Mouse (Mus musculus) limb, embryonic 13.5 days (tissue): Measurements from ENCODE around the gene Rtf2. TPM values are rescaled to one million over a fixed set of nuclear protein-coding genes. Genes with fewer than 3 reads are reported as not detected.

Source experiments
- ATAC-seq: fragments of 200-750 bp; cut with Nextera tagmentation; 2 replicates; pipeline ENCODE4 v1.8.0; 2017; ENCODE audit warnings: low read depth, moderate number of reproducible peaks, moderate TSS enrichment; ENCODE audit not compliant: low FRiP score
- H3K27ac ChIP-seq: fragments of 300-500 bp; sonication (generic); 2 replicates; pipeline ENCODE4 v1.5.1; 2015; ENCODE audit warnings: inconsistent platforms, mild to moderate bottlenecking, moderate library complexity
- H3K27me3 ChIP-seq: fragments of 300-500 bp; sonication (generic); 2 replicates; pipeline ENCODE4 v1.6.1; 2015; ENCODE audit warnings: mild to moderate bottlenecking, inconsistent platforms
- H3K36me3 ChIP-seq: fragments of 300-500 bp; sonication (generic); 2 replicates; pipeline ENCODE4 v1.6.1; 2015; ENCODE audit warnings: inconsistent platforms, mild to moderate bottlenecking, moderate library complexity
- H3K4me1 ChIP-seq: fragments of 300-500 bp; sonication (generic); 2 replicates; pipeline ENCODE4 v1.6.1; 2015; ENCODE audit warnings: inconsistent platforms
- H3K4me2 ChIP-seq: fragments of 300-500 bp; sonication (generic); replicated peaks from 2 replicates; pipeline ENCODE4 v1.6.1; 2015; ENCODE audit warnings: inconsistent platforms, mild to moderate bottlenecking, moderate library complexity
- H3K4me3 ChIP-seq: fragments of 300-500 bp; sonication (generic); 2 replicates; pipeline ENCODE4 v1.5.1; 2015; ENCODE audit warnings: moderate library complexity, mild to moderate bottlenecking, inconsistent platforms
- H3K9ac ChIP-seq: fragments of 300-500 bp; sonication (generic); 2 replicates; pipeline ENCODE4 v1.6.1; 2015; ENCODE audit warnings: mild to moderate bottlenecking, inconsistent platforms
- H3K9me3 ChIP-seq: fragments of 300-500 bp; sonication (generic); 2 replicates; pipeline ENCODE4 v1.6.1; 2016; ENCODE audit warnings: inconsistent platforms
- WGBS: fragments of 180-500 bp; shearing (Covaris S2); methylation state at CpG from one replicate; pipeline ENCODE4 v1.1.7; 2015; 5-methylcytosine and 5-hydroxymethylcytosine counted together
- polyA plus RNA-seq: library from polyadenylated mRNA; unstranded; fragments of >200 nt; fragmentation: Nextera tagmentation; extraction: Ambion mirVana; gene quantifications from 2 replicates; pipeline ENCODE4 v1.2.1, GENCODE M21; 2015

Rtf2 gene
- polyA plus RNA-seq, 1 experiment from 2014 or later, result 71.3 TPM

DNA sequence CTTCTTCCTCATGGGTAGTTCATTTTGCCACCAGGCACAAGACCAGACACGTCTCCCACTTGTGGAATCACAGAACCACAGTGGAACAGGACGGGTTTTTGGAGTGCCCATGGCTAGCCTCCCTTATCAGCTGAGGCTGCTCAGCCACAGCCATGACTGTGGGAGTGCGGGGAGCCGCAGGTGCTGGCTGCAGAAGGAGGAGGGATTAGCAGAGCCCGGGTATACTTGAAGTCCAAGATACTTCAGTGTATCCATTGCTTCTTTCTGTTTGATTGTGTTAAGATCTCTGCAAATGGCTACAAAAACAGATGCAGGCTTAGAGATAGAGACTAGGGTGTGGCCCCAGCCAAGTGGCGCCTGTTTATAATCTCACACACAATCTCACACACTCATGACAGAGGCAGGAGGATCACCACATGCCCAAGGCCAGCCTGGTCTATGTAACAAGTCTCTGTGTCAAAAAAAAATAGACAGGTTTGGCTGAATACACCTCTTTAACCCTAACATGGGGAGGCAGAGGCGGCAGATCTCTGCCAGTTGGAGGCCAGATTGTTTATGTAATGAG lies 60.5 kb downstream of the Rtf2 start:
- H3K4me1 ChIP-seq, result peaks cover 4% of the 10 kb centered on the region; the same call in 1 of the 2 replicates
- no peak overlapping the region for H3K4me2 ChIP-seq
- H3K27ac ChIP-seq, result no peak overlapping the region
- no peaks in the 10 kb centered on the region for H3K27me3 ChIP-seq
- WGBS, result 39% methylated on average over 7 of the region's 7 CpGs
- H3K9ac ChIP-seq, result no peak overlapping the region
- H3K9me3 ChIP-seq, result no peaks in the 10 kb centered on the region
- H3K4me3 ChIP-seq, result no peak overlapping the region
- no peak for ATAC-seq
- H3K36me3 ChIP-seq, result no peaks in the 10 kb centered on the region

DNA sequence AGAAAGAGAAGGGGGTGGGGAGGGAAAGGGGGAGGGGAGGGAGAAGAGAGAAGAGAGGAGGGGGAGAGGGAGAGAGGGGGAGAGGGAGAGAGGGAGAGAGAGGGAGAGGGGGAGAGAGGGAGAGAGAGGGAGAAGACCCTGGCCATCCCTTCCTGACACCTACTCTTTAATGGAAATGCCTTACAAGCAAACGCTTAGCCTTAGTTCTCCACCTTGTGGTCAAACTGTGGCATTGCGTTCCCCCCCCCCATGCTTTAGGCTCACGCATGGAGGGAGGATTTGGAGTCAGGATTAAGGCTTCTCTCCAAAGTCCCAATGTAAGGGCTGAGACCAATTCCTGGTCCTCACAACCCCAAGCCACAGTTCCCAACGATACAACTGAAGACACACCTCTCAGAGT lies 61.0 kb downstream of the Rtf2 start:
- Histone ChIP-seq H3K9ac (no peak overlapping the region), H3K4me1 (peaks cover 4% of the 10 kb centered on the region; the same call in 1 of the 2 replicates), H3K27me3 (no peaks in the 10 kb centered on the region), H3K36me3 (no peaks in the 10 kb centered on the region), H3K9me3 (no peaks in the 10 kb centered on the region), H3K4me3 (no peak overlapping the region), H3K27ac (no peak overlapping the region), H3K4me2 (no peak overlapping the region)
- no peak for ATAC-seq
- 5% methylated on average over 4 of the region's 4 CpGs for WGBS

DNA sequence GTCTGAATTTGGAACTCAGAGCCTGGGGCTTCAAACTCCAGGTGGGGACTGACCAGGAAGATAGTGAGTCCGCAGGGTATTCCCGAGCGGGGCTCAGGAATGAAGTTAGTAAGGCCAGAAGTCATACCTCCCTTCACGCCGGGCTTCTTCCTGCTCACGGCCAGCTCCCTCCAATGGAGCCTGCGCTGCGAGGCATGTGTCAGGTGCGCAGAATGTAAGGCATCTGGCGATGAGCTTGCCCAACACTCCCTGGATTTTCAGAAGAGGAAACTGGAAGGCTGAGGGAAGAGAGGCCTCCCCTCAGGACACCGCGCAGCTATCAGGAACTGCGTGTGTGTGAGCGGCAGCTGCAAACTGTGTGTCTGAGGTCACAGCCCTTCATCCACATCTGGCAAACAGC lies 61.8 kb downstream of the Rtf2 start:
- Histone ChIP-seq H3K4me2 (no peak overlapping the region), H3K9ac (no peak overlapping the region), H3K9me3 (no peaks in the 10 kb centered on the region), H3K27ac (no peak overlapping the region), H3K4me3 (no peak overlapping the region), H3K27me3 (no peaks in the 10 kb centered on the region), H3K36me3 (no peaks in the 10 kb centered on the region), H3K4me1 (peaks cover 4% of the 10 kb centered on the region; the same call in 1 of the 2 replicates)
- ATAC-seq, result no peak
- 45% methylated on average over 14 of the region's 14 CpGs for WGBS

DNA sequence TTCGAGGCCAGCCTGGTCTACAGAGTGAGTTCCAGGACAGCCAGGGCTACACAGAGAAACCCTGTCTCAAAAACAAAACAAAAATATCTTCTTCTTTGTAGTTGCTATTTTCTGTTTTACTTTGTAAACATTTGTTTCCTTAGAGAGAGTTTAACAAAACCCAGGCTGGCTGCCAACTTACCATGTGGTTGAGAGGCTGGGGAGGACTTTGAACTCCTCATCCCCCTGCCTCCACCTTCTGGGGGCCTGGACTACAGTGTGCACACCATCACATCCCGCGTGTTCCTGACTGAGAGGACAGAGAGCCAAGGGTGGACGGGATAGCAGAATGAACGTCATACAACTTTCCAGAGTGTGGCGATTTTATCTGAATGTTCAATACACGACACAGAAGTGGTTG lies 65.8 kb downstream of the Rtf2 start:
- no peak overlapping the region for H3K27ac ChIP-seq
- H3K36me3 ChIP-seq, result no peaks in the 10 kb centered on the region
- no peaks in the 10 kb centered on the region for H3K27me3 ChIP-seq
- no peaks in the 10 kb centered on the region for H3K9me3 ChIP-seq
- H3K4me3 ChIP-seq, result no peak overlapping the region
- WGBS, result 88% methylated on average over 7 of the region's 7 CpGs
- H3K4me2 ChIP-seq, result no peak overlapping the region
- peaks cover 4% of the 10 kb centered on the region; the same call in 1 of the 2 replicates for H3K4me1 ChIP-seq
- no peak overlapping the region for H3K9ac ChIP-seq
- no peak for ATAC-seq

DNA sequence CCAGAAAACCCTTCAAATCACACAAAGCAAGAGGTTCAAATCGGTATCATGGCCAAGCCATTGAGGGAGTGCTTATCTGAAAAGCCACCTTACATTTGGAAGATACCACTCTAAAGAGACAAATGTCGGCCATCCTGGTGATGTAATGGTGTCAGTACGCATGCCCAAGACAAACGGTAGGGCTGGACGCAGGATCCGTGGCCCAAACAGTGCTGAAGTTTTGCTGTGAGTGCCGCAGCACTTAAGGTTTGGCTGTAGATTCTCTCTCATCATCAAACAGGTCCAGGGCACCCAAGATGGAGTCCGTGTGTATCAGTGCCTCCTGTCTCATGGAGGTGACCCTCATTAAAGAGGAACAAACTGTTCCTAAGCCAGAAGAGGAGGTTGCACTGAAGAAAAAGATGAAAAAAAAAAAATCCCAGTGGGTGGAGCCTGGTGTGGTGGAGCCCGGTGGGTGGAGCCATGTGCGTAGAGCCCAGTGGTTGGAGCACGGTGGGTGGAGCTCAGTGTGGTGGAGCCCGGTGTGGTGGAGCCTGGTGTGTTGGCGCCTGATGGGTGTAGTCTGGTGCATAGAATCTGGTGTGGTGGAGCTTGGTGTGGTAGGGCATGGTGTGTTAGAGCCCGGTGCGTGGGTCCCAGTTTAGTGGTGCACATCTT lies 69.8 kb downstream of the Rtf2 start:
- Histone ChIP-seq H3K4me2 (no peak overlapping the region), H3K9ac (no peak overlapping the region), H3K27ac (no peak overlapping the region), H3K4me1 (no peaks in the 10 kb centered on the region), H3K4me3 (no peak overlapping the region), H3K27me3 (peaks cover 2% of the 10 kb centered on the region; the same call in 1 of the 2 replicates), H3K9me3 (no peaks in the 10 kb centered on the region), H3K36me3 (no peaks in the 10 kb centered on the region)
- no peak for ATAC-seq
- WGBS, result 88% methylated on average over 15 of the region's 15 CpGs

DNA sequence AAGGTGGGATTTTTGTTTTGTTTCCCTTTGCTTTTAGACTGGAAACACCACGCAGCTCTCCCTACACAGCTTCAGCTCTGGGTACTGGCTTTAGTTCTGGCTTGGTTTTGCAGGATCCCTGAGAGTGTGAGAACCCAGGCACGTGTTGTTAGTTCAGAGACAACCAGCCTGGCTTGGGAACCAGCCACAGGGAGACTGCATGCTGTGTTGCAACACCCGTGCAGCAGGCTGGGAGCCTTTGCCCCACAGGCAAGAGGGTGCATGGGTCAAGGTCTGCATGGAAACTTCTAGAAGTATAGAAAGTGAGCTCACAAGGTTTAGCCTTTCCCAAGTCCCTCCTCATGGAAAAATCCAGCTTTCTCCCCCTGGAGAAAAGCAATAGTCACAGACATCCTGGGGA lies 70.5 kb downstream of the Rtf2 start:
- H3K27ac ChIP-seq, result no peak overlapping the region
- no peaks in the 10 kb centered on the region for H3K4me1 ChIP-seq
- no peaks in the 10 kb centered on the region for H3K9me3 ChIP-seq
- no peak overlapping the region for H3K4me2 ChIP-seq
- peaks cover 2% of the 10 kb centered on the region; the same call in 1 of the 2 replicates for H3K27me3 ChIP-seq
- ATAC-seq, result no peak
- 62% methylated on average over 3 of the region's 3 CpGs for WGBS
- H3K9ac ChIP-seq, result no peak overlapping the region
- H3K4me3 ChIP-seq, result no peak overlapping the region
- no peaks in the 10 kb centered on the region for H3K36me3 ChIP-seq

DNA sequence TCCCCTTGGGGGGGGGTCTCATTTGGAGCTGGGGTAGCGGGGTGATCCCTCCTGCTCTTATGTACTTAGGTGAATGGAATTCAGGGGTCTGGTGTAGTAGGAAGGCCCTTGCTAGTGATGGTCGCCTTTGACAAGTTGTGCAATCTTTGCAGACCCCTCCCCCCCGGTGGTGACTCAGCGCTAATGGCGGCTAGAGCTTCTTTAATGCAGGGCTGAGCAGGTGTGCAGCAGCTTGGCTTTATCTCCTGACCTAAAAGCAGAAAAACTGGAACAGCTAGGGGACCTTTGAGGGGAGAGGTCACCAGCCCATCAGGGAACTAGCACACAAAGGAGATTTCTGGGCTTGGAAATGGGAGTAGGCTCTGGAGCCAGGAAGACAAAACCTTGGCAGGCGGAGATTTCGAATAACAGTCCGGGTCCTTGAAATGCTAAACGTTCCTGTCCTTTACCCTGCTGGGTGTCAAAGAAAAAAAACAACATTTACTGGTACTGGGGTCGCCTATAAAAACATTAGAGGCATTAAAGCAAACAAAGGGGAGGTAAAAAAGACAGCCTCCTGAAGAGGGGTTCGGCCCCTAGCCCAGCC lies 76.1 kb downstream of the Rtf2 start:
- no peak overlapping the region for H3K9ac ChIP-seq
- no peak overlapping the region for H3K4me3 ChIP-seq
- WGBS, result 20% methylated on average over 11 of the region's 11 CpGs
- no peaks in the 10 kb centered on the region for H3K36me3 ChIP-seq
- H3K4me1 ChIP-seq, result no peaks in the 10 kb centered on the region
- peaks cover 2% of the 10 kb centered on the region; the same call in 1 of the 2 replicates for H3K27me3 ChIP-seq
- H3K4me2 ChIP-seq, result no peak overlapping the region
- no peak overlapping the region for H3K27ac ChIP-seq
- no peak for ATAC-seq
- no peaks in the 10 kb centered on the region for H3K9me3 ChIP-seq

Other genes starting within 250 kb of the Rtf2 start
- gene Mc3r, start 192.1 kb upstream of the Rtf2 start, polyA plus RNA-seq, result 0.14 TPM in 2 replicates
- gene Fam210b, start 95.0 kb upstream of the Rtf2 start, polyA plus RNA-seq, result 19.0 and 20.3 TPM in 2 replicates
- 110 and 114 TPM in 2 replicates for gene Aurka, start 70.0 kb upstream of the Rtf2 start, polyA plus RNA-seq
- 39.4 and 39.5 TPM in 2 replicates for gene Cstf1, start 69.9 kb upstream of the Rtf2 start, polyA plus RNA-seq
- 0.23 and 0.37 TPM in 2 replicates for gene Cass4, start 46.8 kb upstream of the Rtf2 start, polyA plus RNA-seq
- gene Gcnt7, start 18.0 kb downstream of the Rtf2 start, polyA plus RNA-seq, result 1.6 and 2.2 TPM in 2 replicates
- 0.22 and 0.49 TPM in 2 replicates for gene Fam209, start 32.0 kb downstream of the Rtf2 start, polyA plus RNA-seq
- gene Tfap2c, start 109.0 kb downstream of the Rtf2 start, polyA plus RNA-seq, result 4.0 and 4.9 TPM in 2 replicates